Mouse (Mus musculus) hematopoietic stem cell, adult 5-6 weeks (primary cell): ENCODE measurements around the gene Dscam. TPM values are rescaled to one million over a fixed set of nuclear protein-coding genes. Genes with fewer than 3 reads are reported as not detected.

Experiments used
- ATAC-seq, 2 experiments: fragments of 125-278 bp in 1 of 2; replicated peaks in 1 of 2; 2 replicates each; pipeline ENCODE4 v1.8.0; 2016 to 2017; ENCODE audit warnings: inconsistent platforms in 2 of 2, mild to moderate bottlenecking in 2 of 2, moderate number of reproducible peaks in 2 of 2, low read depth in 1 of 2, moderate TSS enrichment in 1 of 2; ENCODE audit not compliant: low FRiP score in 2 of 2, poor library complexity in 2 of 2, severe bottlenecking in 2 of 2, insufficient read depth in 1 of 2, low TSS enrichment in 1 of 2
- total RNA-seq: library from RNA; stranded (forward); fragments of 172-1452, 232-1000 nt; gene quantifications from 2 replicates; pipeline ENCODE4 v1.2.3, GENCODE M21; 2017

Dscam gene
- 0.25 and 1.2 TPM in 2 replicates for total RNA-seq

DNA sequence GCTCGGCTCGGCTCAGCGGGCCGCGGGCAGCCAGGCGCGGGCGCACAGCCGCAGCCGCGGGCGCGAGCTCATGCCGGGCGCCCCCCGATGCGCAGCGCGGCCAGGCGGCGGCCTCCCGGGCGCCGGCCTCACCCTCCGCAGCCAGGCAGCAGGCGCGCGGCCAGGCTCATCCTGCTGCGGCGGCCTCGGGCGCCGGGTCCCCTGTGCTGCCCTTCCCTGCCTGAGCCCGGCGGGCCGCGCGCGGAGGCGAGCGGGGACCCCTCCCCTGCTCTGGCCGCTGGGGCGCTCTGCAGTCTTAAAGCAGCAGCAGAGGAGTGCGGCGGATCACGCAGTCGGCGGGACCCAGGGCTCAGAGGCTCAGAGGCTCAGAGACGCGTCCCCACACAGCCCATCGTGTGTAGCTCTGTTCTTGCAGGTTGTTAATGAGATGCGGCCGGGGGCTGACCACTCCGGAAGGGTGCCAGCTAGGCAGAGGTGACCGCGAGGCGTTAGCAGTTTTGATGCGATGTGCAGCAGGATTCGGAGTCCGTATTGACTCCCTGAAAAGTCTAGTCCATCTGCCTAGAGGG lies at the start of gene Dscam:
Gene Dscam (minus strand): TSS at position 240 of the 569 bp plus-strand sequence.
- ATAC-seq, result peak; percentile 18 to 26; a peak in 1 of 4 replicates

DNA sequence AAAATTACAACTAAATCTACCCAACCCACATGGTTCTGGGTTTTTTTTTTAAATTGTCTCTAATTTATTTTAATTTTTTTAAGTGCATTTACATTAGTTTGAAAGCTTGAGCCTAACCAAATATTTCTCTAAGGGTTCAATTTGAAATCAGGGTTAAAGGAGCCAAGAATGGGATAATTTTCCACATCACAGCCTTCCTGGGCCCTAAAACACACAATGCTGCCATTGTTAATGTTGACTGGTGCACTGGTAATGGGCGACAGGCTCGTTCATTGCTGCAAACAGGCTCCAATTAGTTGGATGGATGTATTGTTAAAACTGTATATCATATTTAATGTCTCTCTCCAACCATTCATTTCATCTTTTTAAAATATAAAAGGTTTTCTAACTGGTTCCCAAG lies 48.8 kb upstream of the Dscam start:
- ATAC-seq, result no peak

DNA sequence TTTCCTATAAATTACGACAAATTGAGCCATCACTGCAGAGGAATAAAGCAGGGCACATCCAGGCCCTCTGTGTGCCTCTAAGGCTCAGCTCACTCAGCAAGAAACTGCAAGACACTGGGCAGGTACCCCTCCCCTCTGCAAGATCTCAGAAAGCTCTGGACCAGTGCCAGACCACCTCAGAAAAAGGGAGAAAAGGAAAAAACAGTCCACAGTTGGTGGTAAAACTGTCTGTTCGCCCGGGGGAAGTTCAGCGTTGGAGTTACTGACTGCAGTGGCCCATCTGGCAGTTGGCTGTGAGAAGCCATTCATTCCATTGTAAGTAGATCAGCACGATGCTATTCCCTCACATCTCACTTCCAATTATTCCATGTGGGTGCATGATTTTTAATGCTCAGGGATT lies 39.4 kb upstream of the Dscam start:
- ATAC-seq, result peak; percentile 77 to 79

DNA sequence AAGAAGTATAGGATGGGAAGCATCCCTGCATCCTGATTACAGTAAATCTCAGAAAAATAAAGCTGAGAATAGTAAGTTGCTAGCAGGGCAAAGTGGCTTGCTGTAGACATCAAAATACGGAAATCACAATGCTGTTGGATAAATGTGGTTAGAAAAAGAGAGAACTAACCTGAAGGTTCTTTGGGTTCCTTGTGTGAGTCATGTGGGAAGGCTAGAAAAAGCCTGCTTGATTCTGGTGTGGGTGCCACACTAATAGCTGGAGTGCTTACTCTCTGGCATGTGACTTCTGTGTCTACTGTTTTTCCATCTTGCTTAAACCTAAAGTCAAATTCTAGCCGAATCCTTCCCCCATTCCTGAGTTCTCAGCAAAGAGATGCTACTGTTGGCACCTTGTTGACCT lies 37.7 kb upstream of the Dscam start:
- ATAC-seq, result peak; percentile 31 to 54; a peak in 2 of 4 replicates

DNA sequence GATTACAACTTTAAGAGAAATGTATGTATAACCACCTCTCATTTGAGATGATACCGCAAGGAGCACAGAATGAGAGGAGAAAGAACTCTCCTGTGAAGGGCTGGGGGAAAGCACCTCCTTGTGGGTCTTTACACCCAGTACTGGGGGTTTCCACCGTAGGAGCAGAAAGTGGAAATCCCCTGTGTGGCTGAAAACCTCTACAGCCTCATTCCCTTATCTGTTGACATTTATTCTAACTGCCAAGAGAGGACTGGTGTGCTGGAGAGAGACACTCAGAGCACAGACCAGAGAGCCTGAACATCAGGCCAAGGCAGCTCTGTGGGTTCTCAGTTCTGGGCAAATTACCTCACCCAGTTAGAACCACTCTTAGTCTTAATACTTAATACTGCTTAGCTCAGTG lies 33.5 kb upstream of the Dscam start:
- ATAC-seq, result peak in 1 of 2 experiments; percentile 39; a peak in 2 of 4 replicates

DNA sequence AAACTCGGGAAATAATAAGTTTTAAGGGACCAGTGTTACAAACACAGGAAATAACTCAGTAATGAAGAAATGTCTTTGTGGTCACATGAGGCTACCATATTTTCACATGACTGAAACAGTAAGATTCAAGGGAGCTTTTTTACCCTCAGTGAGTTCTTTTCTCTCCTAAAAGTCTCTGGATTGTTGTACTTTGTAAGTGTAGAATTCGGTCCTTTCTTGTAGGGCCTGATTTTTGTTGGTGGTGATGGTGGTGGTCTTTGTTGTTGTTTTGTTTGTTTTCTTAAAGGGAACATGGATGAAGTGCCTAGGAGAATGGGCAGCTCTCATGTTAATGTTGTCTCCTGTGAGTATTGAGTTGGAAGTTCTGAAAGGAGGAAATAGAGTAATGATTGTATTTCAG lies 33.0 kb upstream of the Dscam start:
- no peak for ATAC-seq

DNA sequence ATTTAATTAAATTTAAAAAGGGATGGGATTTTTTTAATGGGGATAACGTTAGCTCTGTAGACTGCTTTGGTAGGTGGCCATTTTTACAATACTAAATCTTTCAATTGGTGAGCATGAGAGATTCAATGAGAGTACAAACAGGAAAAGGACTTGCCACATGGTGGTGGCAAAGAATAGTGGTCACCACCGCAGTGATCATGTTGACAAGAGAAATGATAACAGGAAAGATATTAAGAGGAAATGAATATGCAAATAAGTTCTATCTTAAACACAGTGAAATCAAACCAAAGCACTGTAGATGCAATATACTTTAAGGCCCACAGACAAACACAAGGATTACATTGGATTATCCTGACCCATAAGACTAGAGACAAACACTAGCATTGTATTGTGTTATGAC lies 24.1 kb upstream of the Dscam start:
- ATAC-seq, result no peak

DNA sequence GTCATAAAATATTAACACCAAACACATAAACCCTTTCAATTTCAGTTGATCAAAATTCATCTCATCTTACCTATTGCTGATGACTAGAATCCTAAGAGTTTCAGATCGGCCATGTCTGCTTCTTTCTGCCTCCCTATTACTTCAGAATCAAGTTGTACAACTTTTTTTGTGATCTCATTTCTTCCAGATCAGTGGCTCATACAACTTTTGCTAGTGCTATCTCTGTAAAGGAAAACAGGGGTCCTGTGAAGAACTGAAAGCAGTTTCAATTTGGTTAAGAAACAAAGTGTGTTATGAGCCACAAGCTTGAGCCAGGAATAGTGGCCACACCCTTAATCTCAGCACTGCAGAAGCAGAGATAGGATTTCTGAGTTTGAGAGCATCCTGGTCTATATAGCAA lies 23.6 kb upstream of the Dscam start:
- no peak for ATAC-seq

DNA sequence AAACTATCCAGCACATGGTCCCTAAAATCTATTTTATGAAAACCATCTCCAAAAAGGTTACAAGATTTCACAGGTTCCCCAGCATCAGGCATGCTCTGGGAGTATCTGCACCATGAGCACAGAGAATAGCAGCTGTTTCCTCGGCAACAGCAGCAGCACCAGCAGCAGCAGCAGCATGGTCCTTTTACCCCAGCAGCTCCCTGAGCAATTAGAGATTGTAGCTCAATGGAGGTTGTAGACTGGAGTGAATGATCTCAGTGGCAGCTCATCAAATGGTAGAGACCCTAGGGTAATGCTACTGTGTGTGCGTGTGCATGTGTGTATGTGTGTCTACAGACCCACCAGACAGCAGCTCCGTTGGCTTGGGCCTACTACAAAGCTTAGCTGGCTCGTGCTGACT lies 21.7 kb upstream of the Dscam start:
- no peak for ATAC-seq

DNA sequence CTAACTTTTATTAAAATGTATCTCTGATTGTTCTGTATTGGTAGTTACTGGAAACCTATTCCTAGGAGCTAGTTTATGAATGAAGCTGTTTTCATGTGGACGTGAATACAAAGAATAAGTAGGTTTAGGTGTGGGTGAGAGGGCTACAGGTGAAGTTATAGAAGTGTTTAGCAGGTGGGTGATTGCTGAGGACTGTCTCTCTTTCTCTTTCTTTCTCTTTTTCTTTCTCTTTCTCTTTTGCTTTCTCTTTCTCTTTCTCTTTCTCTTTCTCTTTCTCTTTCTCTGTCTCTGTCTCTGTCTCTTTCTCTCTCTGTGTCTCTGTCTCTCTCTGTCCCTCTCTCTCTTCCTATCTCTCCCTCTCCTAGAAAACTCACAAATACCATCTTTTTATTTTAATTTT lies 20.1 kb upstream of the Dscam start:
- ATAC-seq, result no peak

DNA sequence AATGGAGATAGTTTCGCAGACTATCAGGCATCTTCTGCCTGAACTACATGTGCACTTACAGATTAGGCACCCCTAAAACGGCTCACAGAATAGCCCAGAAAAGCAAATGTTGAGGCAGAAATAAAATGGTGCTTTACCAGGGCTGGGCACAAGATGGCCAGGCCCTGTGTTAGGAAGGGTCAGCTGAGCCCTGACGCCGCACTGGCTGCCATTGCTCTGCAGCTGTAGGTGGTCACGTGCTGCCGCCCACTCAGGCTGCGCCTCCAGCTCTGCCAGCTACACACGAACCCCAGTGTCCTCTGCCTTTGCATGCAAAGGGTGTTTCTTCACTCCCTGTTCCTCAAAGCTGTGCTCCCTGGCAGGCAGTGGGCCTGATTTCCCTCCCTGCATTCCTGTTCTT lies 948 bp upstream of the Dscam start:
- ATAC-seq, result no peak

DNA sequence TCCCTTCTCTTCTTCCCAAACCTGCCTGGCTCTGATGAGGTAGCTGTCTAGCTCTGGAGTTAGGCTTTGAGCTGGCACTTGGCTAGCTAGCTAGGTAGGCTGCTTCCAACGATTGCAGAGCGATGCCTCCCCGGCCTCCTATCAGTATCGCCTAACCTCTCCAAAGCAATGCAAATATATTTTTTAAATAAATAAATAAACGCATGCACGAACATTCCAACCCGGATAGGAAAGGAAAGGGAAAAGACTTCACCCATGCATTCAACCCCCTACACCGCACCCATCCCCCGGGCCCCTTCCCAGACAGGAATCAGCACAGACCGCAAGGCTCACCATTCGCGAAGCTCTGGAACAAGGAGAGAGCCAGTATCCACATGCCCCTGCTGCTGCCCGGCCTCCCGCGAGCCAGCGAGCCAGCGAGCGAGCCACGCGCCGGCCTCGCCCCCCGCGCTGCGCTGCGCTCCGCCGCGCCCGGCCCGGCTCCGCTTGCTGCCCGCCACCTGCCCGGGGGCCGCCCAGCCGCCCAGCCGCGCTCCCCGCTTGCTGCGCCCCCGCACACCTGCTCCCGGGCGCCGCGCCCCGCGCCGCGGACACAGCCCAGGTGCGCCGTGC lies 545 bp downstream of the Dscam start:
- no peak for ATAC-seq

DNA sequence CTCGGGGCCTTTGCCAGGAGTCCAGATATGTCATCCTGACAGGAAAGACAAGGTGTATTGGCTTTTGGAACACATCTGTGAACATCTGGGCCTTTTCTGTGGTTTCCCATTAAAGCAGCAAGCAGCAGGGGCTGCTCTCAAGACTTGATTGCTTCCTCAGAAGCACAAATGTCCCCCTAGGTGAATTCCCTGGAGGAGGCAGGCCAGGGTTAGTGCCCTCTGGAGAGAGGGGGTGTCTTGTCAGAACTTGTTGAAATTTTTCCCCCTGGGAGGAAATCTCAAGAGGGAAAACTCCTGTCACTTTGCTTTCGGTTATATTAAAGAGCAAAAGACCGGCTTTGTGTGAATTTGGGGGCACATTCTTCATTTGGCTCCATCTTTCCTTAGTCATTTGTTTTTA lies 1.9 kb downstream of the Dscam start:
- no peak for ATAC-seq

DNA sequence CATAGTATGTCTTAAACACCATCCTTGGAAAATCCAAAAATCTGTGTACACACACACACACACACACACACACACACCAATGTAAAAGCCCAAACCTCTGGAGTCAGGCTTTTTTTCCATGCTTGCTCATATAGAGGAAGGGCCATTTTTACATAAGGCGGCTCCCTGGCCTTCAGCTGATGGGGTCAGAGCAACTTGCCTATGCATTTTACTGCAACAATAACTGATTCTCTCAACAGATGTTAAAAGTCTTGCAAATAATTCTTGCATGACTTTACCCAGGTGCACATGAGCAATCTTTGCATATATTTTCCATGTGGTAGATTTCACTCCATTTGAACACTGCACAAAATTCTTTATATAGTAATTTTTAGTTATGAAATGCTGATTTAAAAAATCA lies 2.5 kb downstream of the Dscam start:
- no peak for ATAC-seq

DNA sequence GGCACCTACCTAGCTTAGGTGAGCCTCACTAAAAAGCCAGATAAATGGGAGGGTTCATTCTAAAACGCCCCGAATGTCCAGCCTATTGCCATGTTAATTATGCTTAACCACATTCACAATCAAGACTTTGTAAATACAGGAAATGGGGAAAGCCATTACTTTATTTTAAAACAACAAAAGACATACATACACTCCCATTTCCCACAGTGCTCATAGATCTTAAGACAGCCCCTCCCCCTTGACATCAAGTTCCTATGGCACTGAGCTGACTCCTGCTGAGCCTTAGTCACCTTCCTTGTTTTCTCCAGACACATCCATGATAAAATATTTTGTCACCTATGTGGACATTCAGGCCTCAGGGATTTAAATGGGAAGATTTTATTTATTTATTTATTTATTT lies 4.4 kb downstream of the Dscam start:
- no peak for ATAC-seq

DNA sequence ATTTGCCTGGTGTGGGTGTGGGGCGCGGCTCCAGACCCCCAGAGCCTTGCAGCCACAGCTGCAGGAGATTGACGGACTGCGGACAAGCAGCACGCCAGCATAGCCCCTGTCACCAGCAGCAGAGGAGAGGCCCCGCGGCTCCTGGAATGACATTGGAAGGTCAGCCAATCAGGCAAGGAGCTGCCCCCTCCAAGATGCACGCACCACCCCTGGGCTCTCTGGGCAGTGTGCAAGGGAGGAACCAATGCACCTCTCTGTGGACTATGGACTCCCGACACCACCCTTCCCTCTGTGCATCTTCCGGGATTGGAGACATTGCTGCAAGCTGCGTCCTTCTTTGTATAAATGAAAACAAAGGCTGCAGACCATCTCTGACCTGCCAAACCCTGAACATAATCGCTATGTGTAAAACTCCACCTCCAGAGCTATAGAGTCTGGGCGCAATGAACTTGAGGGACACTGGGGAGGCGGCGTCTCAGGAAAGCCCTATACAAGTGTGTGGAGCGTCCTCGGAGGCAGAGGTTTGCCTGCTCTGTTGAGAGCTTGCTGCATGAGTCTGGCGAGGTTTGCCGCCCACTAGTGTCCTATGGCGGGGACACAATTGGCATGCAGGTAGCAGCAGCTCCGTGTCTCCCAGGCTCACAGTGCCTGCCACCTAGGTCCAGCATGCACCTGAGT lies 5.0 kb downstream of the Dscam start:
- ATAC-seq, result peak; percentile 89 to 91

DNA sequence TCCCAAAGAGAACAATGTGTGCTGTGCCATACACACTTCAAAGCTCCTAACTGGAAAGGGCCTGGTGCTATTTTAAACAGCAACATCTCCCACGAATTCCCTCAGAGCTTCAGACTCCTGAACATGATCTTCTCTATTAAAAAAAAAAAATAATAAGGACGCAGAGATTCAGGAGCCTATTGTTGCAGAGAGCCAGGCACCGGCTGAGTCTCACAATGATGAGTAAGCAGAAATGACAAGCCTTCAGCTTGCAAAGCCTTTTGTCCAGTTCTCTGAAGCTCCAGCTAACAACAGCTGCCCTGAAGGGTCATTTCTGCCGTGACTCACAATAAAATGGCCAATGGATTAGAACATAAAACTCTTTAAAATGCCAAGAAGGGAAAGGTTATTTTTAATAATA lies 12.3 kb downstream of the Dscam start:
- ATAC-seq, result no peak

DNA sequence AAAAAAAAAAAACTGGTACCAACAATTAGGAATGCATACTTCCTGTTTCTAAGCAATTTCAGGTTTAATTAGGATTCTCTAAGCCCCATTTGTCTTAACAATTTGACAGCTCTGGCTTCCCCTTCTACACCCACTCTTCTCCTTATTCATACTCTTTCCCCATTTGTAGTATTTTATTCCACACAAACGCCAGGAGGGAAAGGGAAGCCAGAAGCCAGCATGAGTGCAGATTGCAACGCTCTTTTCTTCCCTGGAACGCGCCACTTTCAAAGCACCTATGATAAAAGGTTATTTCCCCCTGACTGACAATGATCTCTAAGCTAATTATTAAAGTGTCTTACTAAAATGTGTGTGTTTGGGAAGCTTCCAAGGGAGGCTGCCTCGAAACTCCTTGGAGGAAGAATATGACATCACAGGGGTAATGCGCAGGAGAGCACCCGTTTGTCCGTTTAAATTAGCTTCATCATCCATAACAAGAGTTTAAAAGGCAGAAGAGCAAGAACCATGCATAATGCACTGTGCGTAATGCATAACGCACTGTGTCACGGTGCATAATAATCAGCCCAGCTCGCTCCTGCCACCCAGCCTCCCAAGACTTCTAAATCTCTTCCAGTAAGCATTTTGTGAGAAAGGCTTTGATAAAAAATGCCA lies 25.9 kb downstream of the Dscam start:
- ATAC-seq, result 0 out of 4 replicates have a peak, but pooled peaks have one; percentile 28 to 36
